Mouse (Mus musculus) limb, embryonic 14.5 days (tissue): Measurements from ENCODE around the gene Slc12a3. TPM values are rescaled to one million over a fixed set of nuclear protein-coding genes. Genes with fewer than 3 reads are reported as not detected.

ENCODE experiments used
- ATAC-seq: fragments of 200-750 bp; cut with Nextera tagmentation; 2 replicates; pipeline ENCODE4 v1.8.0; 2017; ENCODE audit warnings: low read depth, moderate number of reproducible peaks, moderate TSS enrichment; ENCODE audit not compliant: low FRiP score
- DNase-seq: peaks from one replicate; pipeline ENCODE4 v3.0.0-alpha.2; 2015; ENCODE audit warnings: low spot score
- H3K27ac ChIP-seq: fragments of 300-500 bp; sonication (generic); replicated peaks from 2 replicates; pipeline ENCODE4 v1.5.1; 2014; ENCODE audit warnings: low read depth, mild to moderate bottlenecking, low read length, moderate library complexity, mixed read lengths
- H3K27me3 ChIP-seq: fragments of 300-500 bp; sonication (generic); 2 replicates; pipeline ENCODE4 v1.6.1; 2014; ENCODE audit warnings: low read length, mixed read lengths; ENCODE audit not compliant: control insufficient read depth, insufficient read depth
- H3K36me3 ChIP-seq: fragments of 300-500 bp; sonication (generic); 2 replicates; pipeline ENCODE4 v1.6.1; 2014; ENCODE audit warnings: mild to moderate bottlenecking, low read length, moderate library complexity, mixed read lengths; ENCODE audit not compliant: control insufficient read depth, insufficient read depth
- H3K4me1 ChIP-seq: fragments of 300-500 bp; sonication (generic); 2 replicates; pipeline ENCODE4 v1.6.1; 2014; ENCODE audit warnings: antibody characterized with exemption, low read length, mixed read lengths; ENCODE audit not compliant: control insufficient read depth, insufficient read depth
- H3K4me2 ChIP-seq: fragments of 300-500 bp; sonication (generic); replicated peaks from 2 replicates; pipeline ENCODE4 v1.6.1; 2014; ENCODE audit warnings: low read depth, mild to moderate bottlenecking, low read length, moderate library complexity; ENCODE audit not compliant: severe bottlenecking
- H3K4me3 ChIP-seq: fragments of 300-500 bp; sonication (generic); replicated peaks from 2 replicates; pipeline ENCODE4 v1.5.1; 2014; ENCODE audit warnings: low read length
- H3K9ac ChIP-seq: fragments of 300-500 bp; sonication (generic); 2 replicates; pipeline ENCODE4 v1.6.1; 2014; ENCODE audit warnings: mild to moderate bottlenecking, low read depth, low read length, moderate library complexity; ENCODE audit not compliant: severe bottlenecking
- H3K9me3 ChIP-seq: fragments of 300-500 bp; sonication (generic); 2 replicates; pipeline ENCODE4 v1.6.1; 2016; ENCODE audit warnings: low read length; ENCODE audit not compliant: control insufficient read depth
- POLR2A ChIP-seq: fragments of 200-500 bp; IDR thresholded peaks from 2 replicates; pipeline ENCODE4 v1.8.0; 2012; ENCODE audit warnings: inconsistent platforms, mild to moderate bottlenecking, moderate library complexity, borderline replicate concordance; ENCODE audit not compliant: insufficient read depth, insufficient read length; ENCODE audit errors: extremely low read depth
- WGBS: fragments of 180-500 bp; shearing (Covaris S2); extraction: QIAGEN DNeasy Blood & Tissue Kit; methylation state at CpG from one replicate; pipeline ENCODE4 v1.1.7; 2014; 5-methylcytosine and 5-hydroxymethylcytosine counted together
- polyA plus RNA-seq, 2 experiments: library from polyadenylated mRNA; depleted of rRNA in 1 of 2; stranded (reverse) in 1 of 2; unstranded in 1 of 2; fragments of >200 nt; fragmentation: Nextera tagmentation in 1 of 2; extraction: Ambion mirVana in 1 of 2; gene quantifications; 2 replicates each; pipeline versions ENCODE4 v1.2.1 to v1.2.3; 2012 to 2014

Gene Slc12a3
- polyA plus RNA-seq, 2 experiments = 0.08 TPM; not detected in 1

DNA sequence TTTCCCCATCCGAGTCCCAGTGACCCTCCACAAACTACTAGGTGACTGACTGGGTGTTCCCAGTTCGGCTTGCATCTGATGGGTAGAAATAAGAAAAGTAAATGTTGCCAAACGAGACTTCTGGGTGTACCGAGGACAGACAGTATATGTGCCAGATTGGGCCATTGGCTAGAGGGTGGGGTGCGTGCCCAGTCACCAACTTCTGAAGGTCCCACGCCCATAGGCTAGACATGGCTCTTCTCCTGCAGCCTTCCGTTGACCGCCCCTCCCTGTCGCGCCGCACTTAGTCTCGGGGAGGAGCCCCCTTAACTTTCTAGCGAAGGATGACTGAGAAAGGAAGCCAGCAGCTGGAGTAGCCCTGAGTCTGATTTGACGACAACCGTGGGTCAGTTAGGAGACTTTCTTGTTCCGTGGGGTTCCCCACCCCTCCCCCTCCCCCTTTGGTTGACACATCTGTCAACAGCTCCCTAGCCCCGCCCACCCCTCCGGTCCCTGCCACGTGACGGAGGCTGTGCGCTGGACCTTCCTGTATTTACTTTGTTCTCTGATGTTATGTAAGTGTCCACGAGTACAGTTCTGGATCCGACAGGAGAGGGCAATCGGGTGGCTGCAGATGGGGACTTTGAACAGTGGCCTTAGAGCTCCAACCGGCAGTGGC lies 58.2 kb downstream of the Slc12a3 start:
- TF ChIP-seq POLR2A = no peak
- WGBS = under 1% methylated on average over 24 of the region's 25 CpGs
- H3K27ac ChIP-seq = peak overlapping the region; percentile 70

DNA sequence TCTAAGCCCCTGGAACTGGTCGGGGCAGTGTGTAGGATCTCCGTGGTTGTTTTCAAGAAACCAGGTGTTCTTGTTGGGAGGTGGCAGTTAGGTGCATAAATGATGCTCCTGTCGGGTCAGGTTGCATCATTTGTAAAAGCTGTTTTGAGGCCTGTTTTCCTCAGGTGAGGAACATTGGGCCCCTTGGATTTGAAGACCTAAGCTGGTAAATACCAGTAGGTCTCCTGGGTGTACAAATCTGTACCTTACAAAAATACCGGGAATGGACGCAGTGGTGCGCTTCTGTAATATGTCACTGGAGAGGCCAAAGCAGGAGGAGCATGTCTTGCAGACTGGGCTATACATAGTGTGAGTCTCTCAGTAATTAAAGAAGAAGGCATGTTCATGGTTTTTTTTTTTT lies 58.8 kb downstream of the Slc12a3 start:
- Histone ChIP-seq H3K4me1 (peaks cover 7% of the 10 kb centered on the region; the same call in 1 of the 2 replicates), H3K9ac (peak overlapping the region; percentile 86), H3K4me2 (peak overlapping the region; percentile 91), H3K27ac (no peak overlapping the region), H3K36me3 (peaks cover 37% of the 10 kb centered on the region), H3K27me3 (no peaks in the 10 kb centered on the region), H3K9me3 (no peaks in the 10 kb centered on the region), H3K4me3 (peak overlapping the region; percentile 87)
- DNase-seq = no peak
- no peak for TF ChIP-seq POLR2A
- WGBS = 20% methylated on average over 6 of the region's 6 CpGs
- no peak for ATAC-seq

More for the DNA sequence above, 58.2 kb downstream of the Slc12a3 start:
- DNase-seq (peak; percentile 74), ATAC-seq (peak; percentile 45)
- H3K4me3 ChIP-seq = peak overlapping the region; percentile 87
- peak overlapping the region; percentile 86 for H3K9ac ChIP-seq
- peaks cover 31% of the 10 kb centered on the region for H3K36me3 ChIP-seq
- H3K4me1 ChIP-seq = peaks cover 7% of the 10 kb centered on the region; the same call in 1 of the 2 replicates
- no peaks in the 10 kb centered on the region for H3K27me3 ChIP-seq
- no peaks in the 10 kb centered on the region for H3K9me3 ChIP-seq
- peak overlapping the region; percentile 91 for H3K4me2 ChIP-seq

DNA sequence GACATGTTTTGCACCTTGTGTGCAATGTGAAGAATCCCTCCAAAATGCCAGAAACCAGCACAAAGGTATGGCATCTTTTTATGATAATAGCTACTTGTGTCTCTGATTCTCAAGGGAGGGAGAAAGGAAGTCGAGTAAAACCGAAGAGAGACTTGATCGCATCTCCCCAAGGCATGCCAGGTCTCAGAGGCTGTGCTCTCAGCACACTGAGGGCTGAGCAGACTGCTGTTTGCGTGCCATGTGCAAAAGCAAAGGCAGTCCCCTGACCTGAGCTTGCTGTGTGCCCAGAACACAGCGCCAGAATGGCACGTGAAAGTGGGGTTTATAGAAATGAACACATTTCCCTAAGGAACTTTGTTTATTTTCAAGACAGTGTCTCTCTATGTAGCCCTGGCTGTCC lies 60.5 kb downstream of the Slc12a3 start:
- peaks cover 7% of the 10 kb centered on the region; the same call in 1 of the 2 replicates for H3K4me1 ChIP-seq
- no peaks in the 10 kb centered on the region for H3K27me3 ChIP-seq
- H3K9ac ChIP-seq = no peak overlapping the region
- no peak overlapping the region for H3K4me3 ChIP-seq
- 87% methylated on average over 6 of the region's 6 CpGs for WGBS
- H3K9me3 ChIP-seq = no peaks in the 10 kb centered on the region
- no peak overlapping the region for H3K4me2 ChIP-seq
- ATAC-seq = no peak
- no peak overlapping the region for H3K27ac ChIP-seq
- no peak for TF ChIP-seq POLR2A
- H3K36me3 ChIP-seq = peaks cover 52% of the 10 kb centered on the region
- DNase-seq = no peak

DNA sequence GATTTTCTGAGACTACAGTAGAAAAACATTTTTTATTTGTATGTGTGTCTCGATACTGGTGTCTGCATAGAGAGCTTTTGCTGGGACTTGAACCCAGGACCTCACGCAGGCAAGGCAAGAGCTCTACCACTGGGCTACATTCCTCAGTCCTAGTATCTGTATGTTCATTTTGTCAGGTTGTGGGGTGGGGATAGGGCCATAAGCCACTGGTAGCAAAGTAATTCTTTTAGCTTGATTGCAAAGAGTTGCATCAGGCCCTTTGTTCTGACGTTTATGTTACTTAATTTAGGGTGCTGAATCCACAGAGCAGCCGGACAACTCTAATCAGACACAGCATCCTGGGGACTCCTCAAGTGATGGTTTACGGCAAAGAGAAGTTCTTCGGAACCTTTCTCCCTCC lies 61.4 kb downstream of the Slc12a3 start:
- H3K27ac ChIP-seq = no peak overlapping the region
- 90% methylated on average over 6 of the region's 6 CpGs for WGBS
- no peak for ATAC-seq
- H3K27me3 ChIP-seq = no peaks in the 10 kb centered on the region
- H3K4me3 ChIP-seq = no peak overlapping the region
- no peak for DNase-seq
- H3K9ac ChIP-seq = no peak overlapping the region
- H3K36me3 ChIP-seq = peaks cover 61% of the 10 kb centered on the region
- peaks cover 7% of the 10 kb centered on the region; the same call in 1 of the 2 replicates for H3K4me1 ChIP-seq
- no peak for TF ChIP-seq POLR2A
- H3K9me3 ChIP-seq = no peaks in the 10 kb centered on the region
- no peak overlapping the region for H3K4me2 ChIP-seq

DNA sequence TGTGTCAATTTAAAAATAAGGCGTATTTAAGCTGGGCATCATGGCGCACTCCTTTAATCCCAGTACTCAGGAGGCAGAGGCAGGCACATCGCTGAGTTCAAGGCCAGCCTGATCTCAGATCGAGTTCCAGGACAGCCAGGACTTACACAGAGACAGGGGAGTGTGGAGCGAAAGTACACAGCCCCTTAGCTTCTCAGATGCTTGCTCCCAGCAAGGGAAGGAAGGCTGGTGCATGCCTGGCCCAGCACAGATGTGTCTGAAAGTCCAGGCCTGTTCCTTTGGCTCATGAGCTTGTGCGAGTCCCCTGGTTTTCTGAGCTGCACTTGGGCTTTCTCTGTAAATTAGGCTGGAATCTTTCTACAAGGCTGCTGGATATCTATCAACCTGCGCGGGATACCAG lies 61.9 kb downstream of the Slc12a3 start:
- no peaks in the 10 kb centered on the region for H3K9me3 ChIP-seq
- no peaks in the 10 kb centered on the region for H3K27me3 ChIP-seq
- H3K27ac ChIP-seq = no peak overlapping the region
- TF ChIP-seq POLR2A = no peak
- no peak overlapping the region for H3K4me3 ChIP-seq
- 97% methylated on average over 8 of the region's 8 CpGs for WGBS
- H3K9ac ChIP-seq = no peak overlapping the region
- peaks cover 66% of the 10 kb centered on the region for H3K36me3 ChIP-seq
- DNase-seq (no peak), ATAC-seq (no peak)
- H3K4me1 ChIP-seq = peaks cover 4% of the 10 kb centered on the region; the same call in 1 of the 2 replicates
- no peak overlapping the region for H3K4me2 ChIP-seq
